Mouse (Mus musculus) megakaryocyte, embryonic 14.5 days (primary cell): ENCODE measurements at regions not wholly inside any gene's neighbourhood (a gene's known extent, or its start where the extent isn't known, plus 50 kb on each side); places are given as distances from the start of the nearest gene placed in this dataset.

ENCODE experiments used
- FLI1 ChIP-seq: IDR thresholded peaks from 2 replicates; pipeline ENCODE4 v1.6.1; 2012; ENCODE audit warnings: low read length, inconsistent platforms, mixed read lengths
- GATA1 ChIP-seq: IDR thresholded peaks from 3 replicates; pipeline ENCODE4 v1.6.1; 2012; ENCODE audit warnings: mixed read lengths, low read length, inconsistent platforms, borderline replicate concordance

GRCm38 (mm10) chr11:65360729-65361128 lies 90.9 kb upstream of the Myocd start:
- TF ChIP-seq GATA1 = no peak
- no peak for TF ChIP-seq FLI1
